Mouse (Mus musculus) left cerebral cortex, postnatal 36 days (tissue): ENCODE data around the gene Prnp. TPM values are rescaled to one million over a fixed set of nuclear protein-coding genes. Genes with fewer than 3 reads are reported as not detected.

ENCODE experiments used
- DNase-seq, 2 experiments: peaks; one replicate each; pipeline ENCODE4 v3.0.0; 2021 to 2022; ENCODE audit warnings: low spot score in 2 of 2, mixed read lengths in 1 of 2
- intact Hi-C: fragments of 180-260 bp; cut with DNase I; formaldehyde crosslinking; loops from one replicate; pipeline ENCODE4 v1.15.1; 2025
- total RNA-seq, 2 experiments: library from RNA; stranded (reverse); gene quantifications; 2 replicates each; pipeline ENCODE4 v1.2.3; 2021

Prnp gene
- total RNA-seq, 2 experiments from 2014 or later, result 729 to 811 TPM

- DNase-seq, result no peak
- intact Hi-C loops, result loop anchor here (5.0 kb wide), 1 partner anchor 33 kb away; no protein-coding TSS in a partner anchor
Measured at GRCm38 (mm10) chr2:131945225-131945624, 35.5 kb downstream of the Prnp start.

GRCm38 (mm10) chr2:131945765-131946164 is 36.0 kb downstream of the Prnp start:
- intact Hi-C loops, result loop anchor here (5.0 kb wide), 1 partner anchor 33 kb away; no protein-coding TSS in a partner anchor
- peak in 1 of 2 experiments; percentile 1 for DNase-seq

- peak in 1 of 2 experiments; percentile 2 for DNase-seq
- intact Hi-C loops, result loop anchor here (5.0 kb wide), 1 partner anchor 34 kb away; no protein-coding TSS in a partner anchor
Measured at GRCm38 (mm10) chr2:131946351-131946750, 36.6 kb downstream of the Prnp start.

GRCm38 (mm10) chr2:131948156-131948555 is 38.4 kb downstream of the Prnp start:
- intact Hi-C loops, result loop anchor here (5.0 kb wide), 1 partner anchor 36 kb away; no protein-coding TSS in a partner anchor
- no peak for DNase-seq

- intact Hi-C loops, result loop anchor here (1.0 to 5.0 kb wide), 2 partner anchors 37 to 129 kb away; no protein-coding TSS in a partner anchor
- no peak for DNase-seq
Measured at GRCm38 (mm10) chr2:131948916-131949639, 39.4 kb downstream of the Prnp start.

- intact Hi-C loops, result loop anchor here (1.0 to 5.0 kb wide), 3 partner anchors 38 to 388 kb away; partner anchors contain the start of gene Adra1d
- no peak for DNase-seq
Measured at GRCm38 (mm10) chr2:131949767-131950597, 40.3 kb downstream of the Prnp start.

- DNase-seq, result no peak
- intact Hi-C loops, result loop anchor here (5.0 kb wide), 1 partner anchor 388 kb away; the partner anchor contains the start of gene Adra1d
Measured at GRCm38 (mm10) chr2:131950598-131951095, 40.9 kb downstream of the Prnp start, which contains the start of gene Prnd. TSS of gene Prnd (plus strand) at chr2:131950861.

GRCm38 (mm10) chr2:131952456-131952855 is 42.7 kb downstream of the Prnp start:
- DNase-seq, result no peak
- intact Hi-C loops, result loop anchor here (5.0 kb wide), 1 partner anchor 390 kb away; the partner anchor contains the start of gene Adra1d

- DNase-seq, result no peak
- intact Hi-C loops, result loop anchor here (5.0 kb wide), 1 partner anchor 391 kb away; the partner anchor contains the start of gene Adra1d
Measured at GRCm38 (mm10) chr2:131952961-131953538, 43.3 kb downstream of the Prnp start.

- intact Hi-C loops, result loop anchor here (5.0 kb wide), 1 partner anchor 391 kb away; the partner anchor contains the start of gene Adra1d
- no peak for DNase-seq
Measured at GRCm38 (mm10) chr2:131953711-131954110, 44.0 kb downstream of the Prnp start.

GRCm38 (mm10) chr2:131954835-131955234 is 45.1 kb downstream of the Prnp start:
- DNase-seq, result no peak
- intact Hi-C loops, result loop anchor here (5.0 kb wide), 1 partner anchor 393 kb away; the partner anchor contains the start of gene Adra1d

GRCm38 (mm10) chr2:131955264-131955663 is 45.5 kb downstream of the Prnp start:
- intact Hi-C loops, result no loop called here
- no peak for DNase-seq

GRCm38 (mm10) chr2:131956336-131957256 is 46.9 kb downstream of the Prnp start:
- intact Hi-C loops, result no loop called here
- DNase-seq, result no peak

GRCm38 (mm10) chr2:131957731-131958222 is 48.0 kb downstream of the Prnp start:
- no peak for DNase-seq
- intact Hi-C loops, result no loop called here

- intact Hi-C loops, result loop anchor here (1.0 kb wide), 1 partner anchor 9 kb away; no protein-coding TSS in a partner anchor
- DNase-seq, result no peak
Measured at GRCm38 (mm10) chr2:131961671-131962070, 51.9 kb downstream of the Prnp start.

- DNase-seq, result no peak
- intact Hi-C loops, result loop anchor here (1.0 kb wide), 1 partner anchor 9 kb away; no protein-coding TSS in a partner anchor
Measured at GRCm38 (mm10) chr2:131970597-131970996, 60.9 kb downstream of the Prnp start.

GRCm38 (mm10) chr2:131971098-131971497 is 61.4 kb downstream of the Prnp start:
- DNase-seq, result no peak
- intact Hi-C loops, result no loop called here

GRCm38 (mm10) chr2:131976663-131977062 is 66.9 kb downstream of the Prnp start:
- intact Hi-C loops, result no loop called here
- DNase-seq, result no peak
